Mouse (Mus musculus) frontal cortex, postnatal 25 days (tissue): ENCODE measurements around the gene Spock1.
"Not testable (repeated sequence)": the region's sequence is repeated elsewhere in the genome, so short reads cannot be mapped to it uniquely, and the experiment has no call there.

Experiments
- DNase-seq, 2 experiments: peaks; one replicate each; pipeline ENCODE4 v3.0.0; 2022; ENCODE audit warnings: low spot score in 2 of 2

The Spock1 gene

DNA sequence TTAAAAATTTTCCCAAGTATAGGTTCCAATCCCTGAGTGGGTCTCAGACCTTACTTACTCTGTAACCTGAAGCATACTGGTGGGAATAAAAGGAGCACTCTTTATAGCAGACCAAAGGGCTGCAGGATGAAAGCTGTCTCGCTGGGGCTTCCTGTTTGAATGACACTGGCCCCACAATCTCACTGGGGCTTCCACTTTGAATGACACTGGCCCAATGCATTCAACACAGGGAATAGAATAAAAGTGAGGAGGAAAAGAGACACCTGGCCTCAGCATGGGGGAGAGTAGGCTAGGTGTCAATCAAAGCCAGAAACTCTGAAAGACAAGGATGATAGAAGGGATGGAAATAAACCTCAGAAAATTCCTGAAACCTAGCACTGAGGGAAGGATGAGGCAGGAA is 413.3 kb downstream of the Spock1 start:
- DNase-seq: no peak

DNA sequence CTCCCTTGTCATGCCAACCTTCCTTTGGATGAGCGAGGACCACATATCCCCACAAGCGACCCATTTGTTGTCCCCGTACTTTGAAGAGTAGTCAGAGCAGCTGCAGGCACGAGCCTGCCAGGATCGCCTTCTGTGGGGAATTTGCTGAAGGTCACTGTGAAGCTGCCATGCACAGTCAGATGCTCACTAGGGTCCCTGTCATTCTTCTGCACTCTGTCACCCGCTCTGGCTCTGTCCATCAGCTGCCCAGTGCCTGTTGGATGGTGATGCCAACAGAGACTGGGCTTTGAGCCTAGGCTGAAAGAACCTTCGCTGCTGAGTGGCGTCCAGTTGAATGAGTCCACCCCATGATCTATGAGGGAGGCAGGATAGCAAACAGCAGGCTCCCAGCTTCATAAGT is 419.2 kb downstream of the Spock1 start:
- DNase-seq: no peak

DNA sequence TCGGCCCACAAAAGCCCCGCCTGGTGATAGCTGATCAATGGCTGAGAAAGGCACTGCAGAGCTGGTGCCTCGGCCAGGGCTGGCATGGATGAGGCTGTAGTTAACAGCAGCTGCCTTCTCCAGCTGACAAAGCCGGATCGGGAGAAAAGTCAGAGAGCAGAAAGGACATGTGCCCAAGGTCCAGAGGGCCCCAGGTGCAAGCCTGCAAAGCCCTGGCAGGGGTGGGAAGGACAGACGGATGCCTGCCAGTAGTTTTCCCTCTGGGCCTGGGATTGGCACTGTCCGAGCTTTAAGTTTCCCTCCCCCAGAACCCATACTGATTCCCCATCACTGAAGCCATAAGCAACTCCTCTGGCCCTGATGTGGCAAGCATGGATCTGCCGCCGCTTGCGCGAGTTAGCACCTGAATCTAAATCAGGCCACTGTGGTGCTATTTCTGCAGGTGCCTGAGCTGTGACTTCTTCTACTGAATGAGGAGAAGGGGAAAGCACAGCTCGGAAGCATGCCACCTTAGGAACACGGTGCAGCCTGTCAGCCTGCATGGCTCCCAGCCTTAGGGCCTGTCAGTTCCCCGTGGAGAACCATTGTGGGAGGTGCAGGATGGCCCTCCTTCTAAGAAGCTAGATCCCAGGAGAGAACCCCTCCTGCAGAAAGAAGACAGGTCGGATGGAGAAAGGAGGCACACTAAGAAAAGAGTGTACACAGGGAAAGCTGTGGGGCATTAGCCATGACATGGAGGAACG is 423.5 kb downstream of the Spock1 start:
- DNase-seq: no peak

DNA sequence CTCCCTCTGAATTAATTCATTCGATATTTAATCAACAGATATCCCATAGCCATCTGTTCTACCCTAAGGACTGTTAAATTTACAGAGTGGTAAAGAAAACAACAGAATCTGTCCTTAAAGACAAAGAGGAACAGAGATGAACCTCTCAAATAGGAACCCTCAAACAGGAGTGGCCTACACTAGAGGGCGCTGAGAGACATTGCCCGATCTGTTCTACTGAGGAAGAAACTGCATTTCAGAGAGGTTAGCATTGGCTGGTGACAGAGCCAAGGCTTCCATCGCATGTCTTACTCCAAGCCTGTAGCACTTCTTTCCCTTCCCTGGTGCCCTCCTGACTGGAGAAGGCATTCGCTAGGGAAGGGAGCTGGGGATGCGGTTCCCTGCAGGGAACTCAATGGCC is 431.4 kb downstream of the Spock1 start:
- DNase-seq: peak; percentile 34 to 37

DNA sequence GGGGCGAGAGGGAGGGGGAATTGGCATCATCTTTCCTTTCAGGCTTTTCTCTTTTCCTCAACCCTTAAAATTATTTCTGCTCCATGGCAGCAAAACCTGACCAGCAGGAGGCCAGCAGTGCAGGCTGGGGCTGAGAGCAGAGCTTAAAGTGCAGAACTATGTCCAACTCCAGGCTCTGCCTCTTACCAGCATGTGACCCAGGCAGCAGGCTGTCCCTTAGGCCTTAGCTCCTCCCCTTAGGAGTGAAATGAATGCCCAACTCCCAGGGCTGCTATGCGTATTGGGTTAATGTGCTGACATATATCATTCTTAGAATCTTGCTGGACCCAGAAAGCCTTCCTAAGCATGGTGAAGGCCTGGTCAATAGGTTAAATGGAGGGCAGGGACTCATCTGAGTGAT is 434.1 kb downstream of the Spock1 start:
- DNase-seq: no peak

DNA sequence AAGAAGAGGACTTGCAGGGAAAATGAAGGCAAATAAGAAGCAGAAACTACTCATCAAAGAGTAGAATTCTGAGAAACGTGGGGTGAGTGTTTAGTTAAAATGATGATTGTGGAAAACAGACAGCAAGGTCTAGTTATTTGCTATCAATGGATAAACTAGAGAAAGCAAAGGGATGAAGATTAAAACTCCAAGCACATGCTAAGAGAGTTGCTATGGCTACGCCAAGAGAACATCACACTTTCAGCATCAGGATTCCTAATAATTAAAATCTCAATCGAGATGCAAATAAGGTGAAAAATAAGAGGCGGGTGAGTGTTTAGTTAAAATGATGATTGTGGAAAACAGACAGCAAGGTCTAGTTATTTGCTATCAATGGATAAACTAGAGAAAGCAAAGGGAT is 437.2 kb downstream of the Spock1 start:
- DNase-seq: not testable (repeated sequence)

DNA sequence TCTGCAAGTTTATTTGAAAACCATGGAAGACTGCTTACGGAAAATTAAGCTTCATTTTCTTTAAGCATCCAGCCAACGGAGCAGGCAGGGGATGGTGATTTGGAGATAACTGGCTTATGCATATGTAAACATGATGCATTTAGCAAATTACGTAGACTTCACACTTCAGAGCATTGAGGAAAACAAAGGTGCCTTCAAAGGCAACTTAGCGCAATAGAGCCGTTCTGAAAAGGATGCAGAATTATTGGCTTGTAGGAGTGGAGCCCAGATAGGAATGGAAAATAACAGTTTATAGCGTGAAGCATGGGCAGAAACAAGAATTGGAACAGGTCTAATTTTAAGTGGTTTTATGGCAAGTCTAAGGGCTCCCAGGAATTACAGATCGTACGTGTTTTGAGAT is 448.2 kb downstream of the Spock1 start:
- no peak for DNase-seq

DNA sequence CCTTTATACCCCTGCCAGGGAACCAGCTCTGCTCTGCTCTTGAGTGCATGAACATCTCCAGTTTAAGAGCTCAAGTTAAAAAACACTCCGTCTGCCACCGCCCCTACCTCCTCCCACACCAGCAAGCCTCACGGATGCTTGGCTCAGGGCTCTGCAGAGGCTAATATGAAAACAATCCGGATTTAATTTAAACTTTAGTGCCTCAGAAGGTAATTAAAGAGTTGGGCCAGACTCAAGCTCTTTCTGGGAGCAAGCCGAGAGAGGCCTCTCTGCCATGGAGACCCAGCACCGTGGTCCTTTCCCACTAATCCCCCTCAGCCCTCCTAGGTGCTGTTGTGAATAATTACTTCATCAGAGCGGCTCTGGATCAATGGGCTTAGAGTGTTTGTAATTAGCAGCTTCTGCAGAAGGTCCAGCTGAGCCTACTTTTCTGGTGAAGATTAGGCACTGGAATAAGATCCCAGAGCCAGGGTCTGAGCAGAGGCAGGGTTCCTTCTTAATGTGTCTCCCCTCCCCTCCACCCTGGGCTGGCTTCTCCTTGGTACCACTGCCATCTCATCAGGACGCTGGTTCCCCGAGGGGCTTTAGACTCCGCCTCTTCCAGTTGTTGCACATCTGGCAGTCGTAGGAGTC is 457.8 kb downstream of the Spock1 start:
- DNase-seq: no peak

DNA sequence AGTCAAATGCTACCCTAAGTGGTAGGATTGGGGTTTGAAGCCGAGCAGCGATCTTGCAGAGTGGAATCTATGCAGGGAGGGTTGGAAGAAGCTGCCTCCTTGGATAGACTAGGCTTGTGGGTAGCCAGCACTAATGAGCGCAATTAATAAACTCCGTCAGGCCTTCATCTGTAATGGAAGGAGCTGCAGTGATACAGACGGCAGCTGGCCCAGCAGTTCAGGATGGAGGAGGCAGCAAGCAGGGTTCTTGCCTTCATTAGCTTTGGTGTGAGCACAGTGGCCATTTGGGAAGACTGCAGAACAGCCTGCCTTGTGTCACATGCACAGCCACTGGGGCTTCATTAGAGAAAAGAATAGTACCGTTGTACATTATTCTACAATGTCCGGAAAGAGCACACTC is 459.2 kb downstream of the Spock1 start:
- no peak for DNase-seq

DNA sequence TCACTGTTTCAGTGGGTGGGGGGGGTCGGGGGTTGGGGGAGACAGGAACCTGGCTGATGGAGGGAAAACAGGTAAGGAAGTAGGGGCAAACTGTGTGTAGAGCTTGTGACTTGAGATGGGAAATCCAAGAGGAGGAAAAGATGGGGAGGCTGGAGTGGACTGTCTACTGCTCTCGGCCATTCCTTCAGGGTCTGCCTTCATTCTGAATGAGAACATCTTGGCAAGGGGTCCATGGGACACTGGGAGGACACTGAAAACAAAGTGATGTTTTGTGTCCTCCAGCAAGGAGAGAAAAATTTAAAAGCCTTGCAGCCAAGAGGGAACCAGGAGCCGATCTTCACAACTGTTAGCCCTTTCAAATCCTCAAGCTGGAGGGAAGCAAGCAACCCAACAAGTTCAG is 463.2 kb downstream of the Spock1 start:
- DNase-seq: no peak

DNA sequence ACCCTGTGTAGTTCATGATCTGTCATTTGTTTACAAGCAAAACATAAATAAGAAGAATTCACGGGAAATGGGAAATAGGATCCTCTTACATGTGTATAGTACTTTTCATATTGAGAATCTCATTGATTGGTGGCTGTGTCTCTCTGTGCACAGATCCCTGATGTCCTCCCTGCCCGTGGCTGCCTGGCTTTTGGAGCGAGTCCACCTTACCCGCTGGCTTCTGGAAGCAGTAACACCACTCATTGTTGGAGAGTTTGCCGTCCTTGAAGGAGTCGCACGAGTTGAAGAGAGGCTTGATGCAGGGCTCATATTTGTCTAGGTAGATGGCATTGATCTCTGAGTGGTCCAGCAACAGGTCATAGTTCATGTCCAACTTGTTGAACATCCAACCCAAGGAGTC is 468.0 kb downstream of the Spock1 start:
- no peak for DNase-seq

DNA sequence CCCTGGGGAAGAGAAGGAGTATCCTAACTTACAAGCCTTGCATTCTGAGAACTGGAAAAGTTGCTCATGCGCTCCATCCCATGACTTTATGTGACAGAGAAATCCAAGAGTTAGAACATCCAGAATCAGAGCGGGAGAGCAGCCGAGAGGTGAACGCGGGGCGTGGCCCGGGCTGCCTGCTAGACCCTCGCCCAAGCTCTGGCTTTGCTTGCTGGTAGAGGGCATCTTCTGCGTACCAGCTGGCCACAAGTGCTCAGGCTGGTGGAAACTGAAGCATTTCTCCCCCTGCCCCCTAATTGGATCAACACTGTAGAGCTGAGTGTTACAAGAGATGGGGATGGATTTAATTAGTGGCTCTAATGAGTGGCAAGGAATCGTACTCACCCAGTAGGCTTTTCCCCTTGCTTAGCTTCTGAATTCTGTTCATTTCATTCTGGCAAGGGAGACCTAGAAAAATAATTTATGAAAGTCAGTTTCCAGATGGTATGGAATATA is 472.4 kb downstream of the Spock1 start:
- DNase-seq: no peak

DNA sequence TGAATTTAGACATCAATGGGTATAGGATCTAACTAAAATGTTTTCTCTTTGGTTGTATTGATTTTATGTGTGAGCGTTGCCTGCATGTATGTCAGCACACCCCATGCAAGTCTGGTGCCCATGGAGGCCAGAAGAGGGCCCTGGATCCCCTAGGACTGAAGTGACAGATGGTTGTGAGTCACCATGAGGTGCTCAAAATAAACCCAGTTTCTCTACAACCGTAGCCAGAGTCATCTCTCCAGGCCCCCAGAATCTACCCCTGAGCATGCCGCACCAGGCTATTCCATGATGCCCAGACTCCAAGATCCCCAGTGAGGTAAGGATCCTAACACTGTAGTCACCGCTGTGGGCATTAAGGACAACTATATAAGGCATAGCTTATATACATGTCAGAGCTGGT is 474.3 kb downstream of the Spock1 start:
- no peak for DNase-seq

DNA sequence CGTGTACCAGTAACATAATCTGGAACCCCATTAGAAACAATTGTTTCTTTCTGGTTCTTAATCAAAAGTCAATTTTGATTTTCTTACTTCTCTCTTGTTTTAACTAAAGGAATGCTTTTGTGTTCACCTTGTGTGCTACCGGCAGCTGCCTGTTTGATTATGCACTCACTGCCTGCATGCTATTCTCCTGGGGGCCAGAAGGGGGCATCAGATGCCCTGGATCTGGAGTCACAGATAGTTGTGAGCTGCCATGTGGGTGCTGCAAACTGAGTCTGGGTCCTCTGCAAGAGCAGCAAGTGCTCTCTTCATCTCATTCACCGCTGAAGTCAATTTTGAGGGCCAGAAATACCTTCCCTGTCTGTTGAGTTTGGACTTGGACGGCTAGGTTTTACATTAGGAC is 476.3 kb downstream of the Spock1 start:
- DNase-seq: no peak

DNA sequence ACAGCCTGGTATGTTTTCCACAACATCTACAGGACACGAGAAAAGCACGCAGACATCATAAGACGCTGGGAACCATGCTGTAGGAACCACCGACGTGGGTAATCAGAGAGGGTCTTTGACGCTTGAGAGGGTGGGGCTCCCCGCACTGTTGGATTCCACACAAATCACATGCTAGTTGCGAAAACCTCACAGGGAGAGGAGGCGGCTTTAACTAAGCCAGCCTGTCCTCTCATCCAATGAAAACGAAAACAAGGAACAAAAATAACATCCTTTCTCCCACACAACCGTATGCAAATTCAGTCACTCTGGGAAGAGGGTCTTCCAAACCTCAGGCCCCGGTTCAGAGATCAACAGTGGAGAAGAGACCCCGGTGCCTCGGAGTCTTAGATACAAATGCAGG is 479.3 kb downstream of the Spock1 start:
- DNase-seq: no peak

DNA sequence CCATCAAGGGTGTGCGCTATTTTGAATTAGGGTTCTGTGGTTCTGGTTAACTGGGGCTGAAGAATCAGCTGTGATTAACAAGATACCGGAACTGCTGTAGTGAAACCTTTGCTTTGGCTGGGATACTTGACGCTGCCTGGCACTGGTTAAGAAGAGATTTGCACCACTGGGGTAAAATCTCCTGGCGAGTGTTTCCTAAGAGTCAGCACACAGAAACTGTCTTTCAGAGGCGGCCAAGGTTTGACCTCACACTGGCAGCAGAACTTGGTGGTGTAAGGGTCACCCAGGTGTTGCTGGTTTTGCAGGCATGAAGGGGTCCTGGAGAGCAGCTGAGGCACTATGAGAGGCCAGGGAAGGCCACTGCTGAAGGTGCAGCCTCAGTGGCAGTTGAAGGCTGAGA is 489.4 kb downstream of the Spock1 start:
- DNase-seq: no peak

DNA sequence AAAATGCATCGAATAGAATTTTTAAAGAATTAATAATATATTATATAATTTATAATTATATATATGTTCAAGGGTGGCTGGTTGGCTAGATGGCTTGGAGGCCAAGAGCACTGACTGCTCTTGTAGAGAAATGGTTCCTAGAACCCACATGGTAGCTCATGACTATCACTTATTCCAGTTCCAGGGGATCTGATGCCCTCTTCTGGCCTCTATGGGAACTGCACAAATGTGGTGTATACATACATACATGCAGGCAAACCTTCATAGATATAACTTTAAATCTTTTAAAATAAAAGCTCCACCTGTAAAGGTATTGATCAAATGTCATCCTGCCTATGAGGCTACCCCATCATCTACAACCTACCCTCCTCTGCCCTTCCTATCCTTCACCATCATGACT is 493.4 kb downstream of the Spock1 start:
- no peak for DNase-seq

DNA sequence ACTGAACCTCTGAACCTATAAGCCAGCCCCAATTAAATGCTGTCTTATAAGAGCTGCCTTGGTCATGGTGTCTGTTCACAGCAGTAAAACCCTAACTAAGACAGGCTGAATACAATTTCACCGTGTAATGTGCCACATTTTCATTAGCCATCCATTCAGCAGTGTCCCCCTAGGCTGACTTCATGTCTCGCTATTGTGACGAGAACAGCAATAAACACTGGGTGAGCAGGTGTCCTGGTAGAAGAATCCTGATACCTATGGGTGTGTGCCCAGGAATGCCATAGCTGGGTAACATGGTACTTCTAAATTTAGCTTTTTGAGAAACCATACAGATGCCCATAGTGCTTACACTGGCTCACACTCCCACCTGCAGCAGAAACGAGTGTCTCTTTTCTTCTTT is 500.5 kb downstream of the Spock1 start:
- no peak for DNase-seq

DNA sequence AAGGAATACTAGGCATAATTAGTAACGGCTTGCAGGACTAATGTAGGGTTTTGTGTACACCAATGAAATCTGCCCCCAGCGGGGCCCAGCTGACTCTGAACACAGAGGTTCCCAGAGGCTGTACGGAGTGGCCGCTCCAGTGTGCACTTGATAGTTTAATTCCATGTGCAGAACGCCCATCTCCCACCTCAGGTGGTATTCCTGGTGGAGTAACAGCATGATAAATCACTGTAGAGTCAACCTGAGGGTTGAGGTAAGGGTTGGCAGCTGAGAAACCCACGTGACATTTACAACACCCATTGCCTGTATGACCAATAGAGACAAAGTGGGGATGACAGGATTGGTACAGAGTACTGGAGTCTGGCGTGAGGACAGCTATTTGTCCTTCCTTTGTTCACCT is 505.7 kb downstream of the Spock1 start:
- DNase-seq: no peak

DNA sequence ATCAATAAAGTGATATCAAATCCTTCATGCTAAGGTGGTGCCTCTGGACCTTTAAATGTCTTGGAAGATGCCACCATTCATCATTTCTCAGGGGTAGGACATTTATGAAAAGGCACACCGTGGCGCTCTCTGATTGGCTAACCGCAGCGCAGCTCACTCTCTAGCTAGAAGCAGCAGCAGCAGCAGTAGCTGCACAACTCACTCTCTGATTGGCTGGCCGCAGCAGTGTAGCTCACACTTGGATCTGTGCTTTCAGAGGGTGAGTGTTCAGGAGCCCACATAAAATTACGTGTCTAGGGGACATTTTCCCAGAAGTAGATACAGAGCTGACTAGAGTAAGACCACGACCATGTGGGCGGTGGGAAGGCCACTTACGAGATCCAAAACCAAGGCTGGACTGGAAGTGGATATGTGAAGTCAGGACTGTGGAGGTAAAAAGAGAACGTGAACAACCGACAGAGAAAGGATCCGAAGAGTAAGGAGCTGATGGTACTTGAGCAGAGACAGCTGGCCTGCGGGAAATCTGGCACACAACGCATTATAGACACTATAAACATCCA is 535.9 kb downstream of the Spock1 start:
- DNase-seq: no peak
